Mouse (Mus musculus) hindbrain, embryonic 15.5 days (tissue): ENCODE measurements around the gene Gm14401. TPM values are rescaled to one million over a fixed set of nuclear protein-coding genes. Genes with fewer than 3 reads are reported as not detected.
"Not testable (repeated sequence)": the region's sequence is repeated elsewhere in the genome, so short reads cannot be mapped to it uniquely, and the experiment has no call there.

Experiments
- ATAC-seq: fragments of 200-750 bp; cut with Nextera tagmentation; 2 replicates; pipeline ENCODE4 v1.8.0; 2017; ENCODE audit warnings: low read depth, moderate number of reproducible peaks, moderate TSS enrichment; ENCODE audit not compliant: low FRiP score
- H3K27ac ChIP-seq: fragments of 300-500 bp; sonication (generic); replicated peaks from 2 replicates; pipeline ENCODE4 v1.5.1; 2015; ENCODE audit warnings: mild to moderate bottlenecking, inconsistent platforms
- H3K27me3 ChIP-seq: fragments of 300-500 bp; sonication (generic); 2 replicates; pipeline ENCODE4 v1.6.1; 2015; ENCODE audit warnings: control low read depth, inconsistent platforms
- H3K36me3 ChIP-seq: fragments of 300-500 bp; sonication (generic); 2 replicates; pipeline ENCODE4 v1.6.1; 2015; ENCODE audit warnings: control low read depth, inconsistent platforms
- H3K4me1 ChIP-seq: fragments of 300-500 bp; sonication (generic); replicated peaks from 2 replicates; pipeline ENCODE4 v1.6.1; 2015; ENCODE audit warnings: control low read depth, inconsistent platforms
- H3K4me2 ChIP-seq: fragments of 300-500 bp; sonication (generic); 2 replicates; pipeline ENCODE4 v1.6.1; 2015; ENCODE audit warnings: moderate library complexity, mild to moderate bottlenecking, inconsistent platforms
- H3K4me3 ChIP-seq: fragments of 300-500 bp; sonication (generic); 2 replicates; pipeline ENCODE4 v1.5.1; 2015; ENCODE audit warnings: mild to moderate bottlenecking, inconsistent platforms
- H3K9ac ChIP-seq: fragments of 300-500 bp; sonication (generic); 2 replicates; pipeline ENCODE4 v1.6.1; 2015; ENCODE audit warnings: inconsistent platforms
- H3K9me3 ChIP-seq: fragments of 300-500 bp; sonication (generic); 2 replicates; pipeline ENCODE4 v1.6.1; 2016; ENCODE audit warnings: control low read depth, inconsistent platforms
- WGBS: fragments of 180-500 bp; shearing (Covaris S2); methylation state at CpG from one replicate; pipeline ENCODE4 v1.1.7; 2015; 5-methylcytosine and 5-hydroxymethylcytosine counted together
- polyA plus RNA-seq: library from polyadenylated mRNA; unstranded; fragments of >200 nt; fragmentation: Nextera tagmentation; extraction: Ambion mirVana; gene quantifications from 2 replicates; pipeline ENCODE4 v1.2.1, GENCODE M21; 2015

Gm14401 gene
- not detected in 2 replicates for polyA plus RNA-seq

- not testable (repeated sequence) for H3K27ac ChIP-seq, H3K27me3 ChIP-seq, H3K4me3 ChIP-seq, ATAC-seq, H3K36me3 ChIP-seq, H3K9me3 ChIP-seq, H3K4me2 ChIP-seq, H3K9ac ChIP-seq, H3K4me1 ChIP-seq
- WGBS = 72% methylated on average over 7 of the region's 7 CpGs
Measured at GRCm38 (mm10) chr2:177073432-177074423, at the start of gene Gm14401. Gene Gm14401 (plus strand): TSS chr2:177074320.

- H3K4me1 ChIP-seq = not testable (repeated sequence)
Measured at GRCm38 (mm10) chr2:177072807-177073206, 1.3 kb upstream of the Gm14401 start.

GRCm38 (mm10) chr2:177075015-177075414 is 895 bp downstream of the Gm14401 start:
- ATAC-seq, H3K27ac ChIP-seq, H3K9me3 ChIP-seq, H3K4me3 ChIP-seq, H3K9ac ChIP-seq, H3K36me3 ChIP-seq, H3K4me1 ChIP-seq, H3K27me3 ChIP-seq, H3K4me2 ChIP-seq: not testable (repeated sequence)

More at GRCm38 (mm10) chr2:177072807-177073206, 1.3 kb upstream of the Gm14401 start:
- H3K4me3 ChIP-seq, H3K36me3 ChIP-seq, ATAC-seq, H3K9me3 ChIP-seq, H3K9ac ChIP-seq, H3K27me3 ChIP-seq, H3K4me2 ChIP-seq, H3K27ac ChIP-seq: not testable (repeated sequence)
- WGBS = 87% methylated on average over 1 of the region's 1 CpGs

GRCm38 (mm10) chr2:177079866-177080265 is 5.7 kb downstream of the Gm14401 start:
- H3K4me2 ChIP-seq, H3K4me3 ChIP-seq, H3K27me3 ChIP-seq, H3K36me3 ChIP-seq, ATAC-seq, H3K27ac ChIP-seq, H3K4me1 ChIP-seq, H3K9ac ChIP-seq, H3K9me3 ChIP-seq: not testable (repeated sequence)
- WGBS = 84% methylated on average over 1 of the region's 1 CpGs

- H3K4me3 ChIP-seq, H3K36me3 ChIP-seq, H3K9me3 ChIP-seq, H3K27me3 ChIP-seq, H3K4me1 ChIP-seq, H3K9ac ChIP-seq, H3K27ac ChIP-seq, H3K4me2 ChIP-seq, ATAC-seq: not testable (repeated sequence)
- 89% methylated on average over 5 of the region's 5 CpGs for WGBS
Measured at GRCm38 (mm10) chr2:177109086-177109485, 35.0 kb downstream of the Gm14401 start.

GRCm38 (mm10) chr2:177129097-177129496 is 55.0 kb downstream of the Gm14401 start:
- not testable (repeated sequence) for H3K27me3 ChIP-seq, H3K36me3 ChIP-seq, H3K9me3 ChIP-seq, ATAC-seq, H3K27ac ChIP-seq, H3K4me2 ChIP-seq, H3K9ac ChIP-seq, H3K4me1 ChIP-seq, H3K4me3 ChIP-seq
- 24% methylated on average over 1 of the region's 1 CpGs for WGBS

Other genes with a start within 250 kb of the Gm14401 start
- gene Gm14408, start 243.2 kb upstream of the Gm14401 start, polyA plus RNA-seq = not detected in 2 replicates
- gene Gm14296, start 146.5 kb upstream of the Gm14401 start, polyA plus RNA-seq = 11.6 and 13.0 TPM in 2 replicates
- 5.8 and 7.6 TPM in 2 replicates for gene Gm14419, start 73.4 kb upstream of the Gm14401 start, polyA plus RNA-seq
- 32.9 and 36.4 TPM in 2 replicates for gene Gm14410, start 132.1 kb downstream of the Gm14401 start, polyA plus RNA-seq
- not detected in 2 replicates for gene Gm14409, start 192.7 kb downstream of the Gm14401 start, polyA plus RNA-seq
- 0.13 and 0.56 TPM in 2 replicates for gene Gm14412, start 250.0 kb downstream of the Gm14401 start, polyA plus RNA-seq